Mouse (Mus musculus): ENCODE measurements around the gene Egfl8.

DNA sequence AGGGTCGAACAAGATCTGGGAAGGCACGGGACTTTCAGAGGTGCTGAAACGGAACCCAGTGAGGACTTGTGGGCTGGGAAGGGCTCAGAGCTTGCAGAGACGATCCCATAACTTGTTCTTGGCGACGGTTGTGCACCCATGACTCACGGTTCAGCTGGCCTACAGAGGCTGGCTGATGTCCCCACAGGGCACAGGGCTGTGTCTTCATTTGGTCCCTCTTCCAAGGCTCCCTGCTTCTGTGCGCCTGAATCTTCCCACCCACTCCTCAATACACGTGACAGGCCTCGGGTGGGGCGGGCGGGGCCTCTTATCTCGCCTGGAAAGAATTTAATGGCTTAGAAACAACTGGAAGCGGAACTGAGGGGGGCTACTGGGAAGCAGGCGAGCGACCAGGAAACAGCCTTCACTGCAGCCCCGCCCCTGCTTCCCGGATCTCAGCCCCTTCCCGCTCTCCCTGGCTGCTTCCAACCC is 45.4 kb upstream of the Egfl8 start:
- no peak for TF ChIP-seq POLR2A (IDR thresholded peaks at IDR 0.05; ENCODE audit: extremely low read depth, insufficient read depth, low read length)
- no peak for TF ChIP-seq CTCF (IDR thresholded peaks at IDR 0.05; ENCODE audit: low read depth, low read length)

All from liver, adult 2 months (tissue).